Mouse (Mus musculus) neural tube, embryonic 14.5 days (tissue): ENCODE data around the gene Zfyve19. TPM values are rescaled to one million over a fixed set of nuclear protein-coding genes. Genes with fewer than 3 reads are reported as not detected.
A peak's percentile ranks its signal among the peaks of the same experiment; 100 is the strongest.

Source experiments
- ATAC-seq: fragments of 200-750 bp; cut with Nextera tagmentation; 2 replicates; pipeline ENCODE4 v1.8.0; 2017; ENCODE audit warnings: low read depth, mild to moderate bottlenecking, moderate TSS enrichment, moderate library complexity
- H3K27ac ChIP-seq: fragments of 300-500 bp; sonication (generic); 2 replicates; pipeline ENCODE4 v1.5.1; 2014; ENCODE audit warnings: low read depth, mild to moderate bottlenecking, control low read depth, low read length, moderate library complexity, mixed read lengths
- H3K27me3 ChIP-seq: fragments of 300-500 bp; sonication (generic); 2 replicates; pipeline ENCODE4 v1.6.1; 2014; ENCODE audit warnings: low read length; ENCODE audit not compliant: control insufficient read depth, insufficient read depth
- H3K36me3 ChIP-seq: fragments of 300-500 bp; sonication (generic); 2 replicates; pipeline ENCODE4 v1.6.1; 2014; ENCODE audit warnings: low read length, mixed read lengths; ENCODE audit not compliant: control insufficient read depth, insufficient read depth
- H3K4me1 ChIP-seq: fragments of 300-500 bp; sonication (generic); 2 replicates; pipeline ENCODE4 v1.6.1; 2014; ENCODE audit warnings: low read length; ENCODE audit not compliant: control insufficient read depth, insufficient read depth
- H3K4me2 ChIP-seq: fragments of 300-500 bp; sonication (generic); 2 replicates; pipeline ENCODE4 v1.6.1; 2014; ENCODE audit warnings: mild to moderate bottlenecking, low read depth, low read length, control low read depth
- H3K4me3 ChIP-seq: fragments of 300-500 bp; sonication (generic); 2 replicates; pipeline ENCODE4 v1.5.1; 2014; ENCODE audit warnings: low read depth, low read length, control low read depth, mixed read lengths
- H3K9ac ChIP-seq: fragments of 300-500 bp; sonication (generic); replicated peaks from 2 replicates; pipeline ENCODE4 v1.6.1; 2014; ENCODE audit warnings: low read depth, mild to moderate bottlenecking, control low read depth, low read length, mixed read lengths
- H3K9me3 ChIP-seq: fragments of 300-500 bp; sonication (generic); 2 replicates; pipeline ENCODE4 v1.6.1; 2016; ENCODE audit warnings: low read length; ENCODE audit not compliant: control insufficient read depth
- WGBS: fragments of 180-500 bp; shearing (Covaris S2); extraction: QIAGEN DNeasy Blood & Tissue Kit; methylation state at CpG from one replicate; pipeline ENCODE4 v1.1.7; 2014; 5-methylcytosine and 5-hydroxymethylcytosine counted together
- polyA plus RNA-seq: library from polyadenylated mRNA; unstranded; fragments of >200 nt; fragmentation: Nextera tagmentation; extraction: Ambion mirVana; gene quantifications from 2 replicates; pipeline ENCODE4 v1.2.1, GENCODE M21; 2014

Zfyve19 gene
- polyA plus RNA-seq, 1 experiment from 2014 or later, result 62.4 TPM

DNA sequence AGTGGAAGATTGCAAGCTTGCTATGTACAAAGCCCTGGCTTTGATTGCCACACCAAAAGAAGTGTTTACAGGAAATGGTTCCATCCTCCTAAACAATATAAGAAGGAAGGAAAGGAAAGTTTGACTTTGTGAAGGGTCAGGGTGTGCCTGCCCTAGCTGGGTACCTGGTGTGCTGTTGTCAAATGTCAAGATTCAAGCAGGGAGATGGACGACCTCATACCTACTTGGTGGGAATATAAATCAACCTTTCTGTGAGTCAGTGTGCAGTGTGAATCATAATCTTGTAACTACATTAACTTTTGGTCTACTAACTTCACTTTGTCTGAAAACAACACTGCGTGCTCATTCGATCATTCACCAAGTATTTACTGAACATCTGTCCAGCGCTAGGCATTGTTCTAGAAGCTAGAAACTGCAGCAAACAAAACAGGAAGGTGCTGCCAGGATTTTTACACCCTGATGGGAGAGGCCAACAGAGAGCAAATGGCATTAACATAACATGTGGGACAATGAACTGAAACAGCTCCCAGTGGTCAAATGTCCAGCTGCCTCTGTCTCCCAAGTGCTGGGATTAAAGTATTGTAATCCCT is 4.5 kb upstream of the Zfyve19 start:
- no peaks in the 10 kb centered on the region for H3K9me3 ChIP-seq
- H3K27ac ChIP-seq, result no peak overlapping the region
- H3K9ac ChIP-seq, result no peak overlapping the region
- H3K4me3 ChIP-seq, result no peak overlapping the region
- no peak for ATAC-seq
- H3K4me2 ChIP-seq, result no peak overlapping the region
- no peaks in the 10 kb centered on the region for H3K27me3 ChIP-seq
- no peaks in the 10 kb centered on the region for H3K4me1 ChIP-seq
- no peaks in the 10 kb centered on the region for H3K36me3 ChIP-seq
- WGBS, result 79% methylated on average over 4 of the region's 4 CpGs

DNA sequence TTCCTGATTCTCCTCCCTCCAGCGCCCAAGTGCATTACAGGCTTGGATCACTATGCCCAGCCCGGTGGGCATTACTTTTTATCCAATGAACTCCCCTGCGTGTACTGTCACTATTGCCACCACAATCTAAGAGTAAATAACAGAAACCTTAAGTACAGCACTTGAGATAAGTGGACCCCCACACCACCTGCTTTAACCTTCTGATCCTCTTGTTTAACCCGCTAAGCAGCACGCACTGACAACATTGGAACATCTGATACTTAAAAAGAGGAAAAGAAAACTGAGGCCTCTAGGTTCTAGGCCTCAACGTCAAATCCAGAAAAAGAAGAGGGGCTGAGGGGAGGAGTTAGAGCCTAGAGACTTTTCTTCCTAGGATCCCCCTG is 465 bp upstream of the Zfyve19 start:
- peaks cover 9% of the 10 kb centered on the region for H3K4me1 ChIP-seq
- no peak; the same call in 1 of the 2 replicates for ATAC-seq
- 23% methylated on average over 6 of the region's 6 CpGs for WGBS
- H3K27ac ChIP-seq, result peak overlapping the region; percentile 65
- H3K36me3 ChIP-seq, result peaks cover 13% of the 10 kb centered on the region; the same call in 1 of the 2 replicates
- no peaks in the 10 kb centered on the region for H3K9me3 ChIP-seq
- no peaks in the 10 kb centered on the region for H3K27me3 ChIP-seq
- H3K9ac ChIP-seq, result peak overlapping the region; percentile 62
- peak overlapping the region; percentile 65 for H3K4me3 ChIP-seq
- peak overlapping the region; percentile 62 for H3K4me2 ChIP-seq

DNA sequence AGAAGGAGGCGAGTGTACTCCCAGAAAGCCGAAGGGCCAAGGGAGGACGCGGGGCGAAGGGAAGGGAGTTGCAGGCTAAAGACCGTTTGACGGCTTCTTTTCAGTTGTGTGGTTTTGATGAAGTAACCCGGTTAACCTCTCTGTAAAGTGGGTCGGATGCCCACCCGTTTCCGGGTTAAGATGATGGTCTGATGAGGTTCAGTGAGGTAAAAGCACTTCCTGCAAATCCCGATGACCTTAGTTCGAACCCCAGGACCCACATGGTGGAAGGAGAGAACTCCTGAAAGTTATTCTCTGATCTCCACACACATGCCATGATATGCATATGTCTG is 725 bp downstream of the Zfyve19 start:
- WGBS, result 3% methylated on average over 13 of the region's 13 CpGs
- peak overlapping the region; percentile 72 for H3K9ac ChIP-seq
- H3K4me1 ChIP-seq, result peaks cover 9% of the 10 kb centered on the region
- H3K9me3 ChIP-seq, result no peaks in the 10 kb centered on the region
- H3K27ac ChIP-seq, result peak overlapping the region; percentile 65; the same call in 1 of the 2 replicates
- H3K27me3 ChIP-seq, result no peaks in the 10 kb centered on the region
- peak overlapping the region; percentile 65 for H3K4me3 ChIP-seq
- peaks cover 13% of the 10 kb centered on the region; the same call in 1 of the 2 replicates for H3K36me3 ChIP-seq
- H3K4me2 ChIP-seq, result peak overlapping the region; percentile 62
- 0 out of 2 replicates have a peak, but pooled peaks have one; percentile 13 for ATAC-seq

DNA sequence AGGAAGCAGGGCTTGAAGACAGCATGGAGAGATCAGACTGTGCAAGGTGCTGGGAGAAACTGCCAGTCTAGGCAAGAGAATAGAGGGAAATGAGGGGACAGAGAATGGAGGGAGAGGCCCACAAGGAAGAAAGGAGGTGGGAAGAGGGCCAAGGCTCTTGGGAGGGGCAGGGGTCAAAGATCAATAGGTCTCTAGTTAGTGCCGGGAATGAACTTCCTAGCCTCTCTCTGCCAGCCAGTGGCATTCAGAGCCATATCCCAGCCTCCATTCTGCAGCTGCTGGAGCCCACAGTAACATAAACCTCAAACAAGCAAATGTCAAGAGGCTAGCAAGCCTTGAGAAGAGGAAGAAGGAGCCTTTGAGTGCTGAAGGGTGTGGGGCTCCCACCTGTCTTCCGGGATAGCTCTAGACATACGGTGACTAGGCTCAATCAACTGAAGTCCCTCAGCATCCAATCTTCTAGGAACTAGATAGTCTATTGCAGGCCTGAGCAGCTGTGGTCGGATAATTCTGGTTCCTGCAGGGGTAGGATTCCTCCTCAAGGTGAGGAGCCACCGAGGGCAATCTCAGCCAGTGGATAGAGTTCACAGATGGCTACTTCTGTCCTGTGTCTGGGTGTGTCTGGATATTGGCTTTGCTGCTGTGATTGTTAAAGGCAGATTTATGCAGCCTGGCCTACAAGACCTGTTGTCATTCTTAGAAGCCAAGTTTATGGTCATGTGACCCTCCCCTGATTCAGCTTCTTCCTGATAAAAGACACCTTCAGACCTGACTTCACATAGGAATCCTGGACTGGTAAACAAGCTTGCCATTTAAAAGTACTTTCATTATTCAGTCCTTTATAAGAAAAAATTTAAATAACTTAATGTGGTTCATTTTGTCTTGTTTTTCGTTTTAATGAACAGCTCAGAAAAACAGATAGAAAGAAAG is 21.6 kb downstream of the Zfyve19 start, which contains the start of gene Ppp1r14d:
Ppp1r14d (minus strand) TSS at position 132 of the 930 bp plus-strand sequence.
- Histone ChIP-seq H3K9ac (no peak within 1 kb of the TSS), H3K4me2 (no peak within 1 kb of the TSS), H3K4me1 (no peaks in the 10 kb centered on the region), H3K27ac (no peak within 1 kb of the TSS), H3K4me3 (no peak within 1 kb of the TSS), H3K9me3 (no peaks in the 10 kb centered on the region), H3K27me3 (peaks cover 2% of the 10 kb centered on the region; the same call in 1 of the 2 replicates), H3K36me3 (no peaks in the 10 kb centered on the region)
- 74% methylated on average over 6 of the region's 6 CpGs for WGBS
- ATAC-seq, result no peak

DNA sequence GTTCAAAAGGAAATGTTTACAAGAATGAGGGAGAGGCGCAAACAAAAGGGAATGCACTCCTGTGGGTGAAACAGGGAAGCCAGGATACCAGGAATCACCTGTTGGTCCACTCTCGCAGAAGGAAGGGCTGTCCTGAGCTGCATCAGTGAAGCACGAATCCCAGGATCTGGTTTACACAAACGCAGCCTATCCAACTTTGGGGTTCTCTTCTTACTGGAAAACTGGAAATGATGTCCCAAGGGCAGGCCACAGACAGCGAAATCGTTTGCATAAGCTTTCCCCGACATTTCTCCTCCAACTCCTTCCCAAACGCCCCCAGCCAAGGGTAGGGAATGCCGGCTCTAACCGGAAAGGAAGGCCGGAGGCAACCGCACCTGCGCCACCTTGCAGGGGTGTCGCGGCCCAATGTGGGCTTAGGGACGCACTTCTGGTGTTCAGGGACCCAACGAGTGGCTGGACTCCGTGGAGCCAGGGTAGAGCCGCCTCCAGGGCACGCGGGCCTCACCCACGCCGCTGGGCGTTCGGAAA is 28.3 kb downstream of the Zfyve19 start:
- WGBS, result 5% methylated on average over 25 of the region's 25 CpGs
- Histone ChIP-seq H3K9ac (no peak overlapping the region), H3K27me3 (peaks cover 45% of the 10 kb centered on the region)

DNA sequence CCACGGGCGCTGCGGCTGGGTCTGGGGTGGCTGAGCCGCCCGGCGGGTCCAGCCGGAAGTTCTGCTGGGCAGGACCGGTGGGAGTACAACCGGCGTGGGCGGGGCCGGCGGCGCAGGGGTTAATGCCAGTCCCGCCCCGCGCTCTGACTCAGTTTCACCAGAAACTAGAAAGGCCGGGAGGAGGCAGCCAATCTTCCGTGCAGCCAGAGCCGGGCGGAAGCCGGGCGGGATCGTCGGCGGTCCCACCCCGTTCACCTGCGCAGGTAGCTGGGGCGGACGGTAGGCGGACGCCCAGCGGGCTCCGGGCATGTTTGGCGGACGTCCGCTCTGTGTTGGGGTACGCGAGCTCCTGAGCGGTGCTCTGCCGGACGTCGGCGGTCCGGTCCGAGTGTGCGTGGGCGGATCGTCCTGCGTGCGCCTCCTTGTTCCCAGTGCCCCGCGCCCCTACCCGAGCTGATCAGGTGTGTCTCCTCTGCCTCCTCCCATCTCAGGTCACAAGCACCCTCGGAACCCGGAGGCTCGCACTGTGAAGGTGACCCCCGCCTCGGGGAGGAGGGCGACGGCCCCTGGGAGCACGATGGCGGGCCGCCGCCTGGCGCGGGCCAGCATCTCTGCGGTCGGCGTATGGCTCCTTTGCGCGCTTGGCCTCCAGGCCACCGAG is 28.9 kb downstream of the Zfyve19 start, which contains the start of gene Spint1:
Spint1 (plus strand) TSS at position 153 of the 661 bp plus-strand sequence.
- Histone ChIP-seq H3K27ac (no peak within 1 kb of the TSS), H3K4me3 (peak within 1 kb of the TSS; percentile 34), H3K4me2 (peak within 1 kb of the TSS; percentile 54), H3K27me3 (peaks cover 45% of the 10 kb centered on the region), H3K4me1 (0 out of 2 replicates have a peak, but pooled peaks cover 5% of the 10 kb centered on the region), H3K36me3 (no peaks in the 10 kb centered on the region), H3K9ac (no peak within 1 kb of the TSS), H3K9me3 (no peaks in the 10 kb centered on the region)
- under 1% methylated on average over 69 of the region's 73 CpGs for WGBS
- no peak for ATAC-seq

More for the DNA sequence above, 28.3 kb downstream of the Zfyve19 start:
- Histone ChIP-seq H3K4me1 (0 out of 2 replicates have a peak, but pooled peaks cover 5% of the 10 kb centered on the region), H3K36me3 (no peaks in the 10 kb centered on the region), H3K9me3 (no peaks in the 10 kb centered on the region), H3K27ac (no peak overlapping the region), H3K4me3 (peak overlapping the region; percentile 34), H3K4me2 (peak overlapping the region; percentile 54)
- no peak for ATAC-seq

DNA sequence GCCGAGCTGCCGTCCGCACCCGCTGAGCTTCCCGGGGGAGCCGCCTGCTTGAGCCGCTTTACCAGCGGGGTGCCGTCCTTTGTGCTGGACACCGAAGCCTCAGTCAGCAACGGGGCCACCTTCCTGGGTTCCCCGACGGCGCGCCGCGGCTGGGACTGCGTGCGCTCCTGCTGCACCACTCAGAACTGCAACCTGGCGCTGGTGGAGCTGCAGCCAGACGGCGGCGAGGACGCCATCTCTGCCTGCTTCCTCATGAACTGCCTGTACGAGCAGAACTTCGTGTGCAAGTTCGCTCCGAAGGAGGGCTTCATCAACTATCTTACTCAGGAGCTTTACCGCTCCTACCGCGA is 29.4 kb downstream of the Zfyve19 start:
- no peak overlapping the region for H3K9ac ChIP-seq
- H3K27me3 ChIP-seq, result peaks cover 45% of the 10 kb centered on the region

DNA sequence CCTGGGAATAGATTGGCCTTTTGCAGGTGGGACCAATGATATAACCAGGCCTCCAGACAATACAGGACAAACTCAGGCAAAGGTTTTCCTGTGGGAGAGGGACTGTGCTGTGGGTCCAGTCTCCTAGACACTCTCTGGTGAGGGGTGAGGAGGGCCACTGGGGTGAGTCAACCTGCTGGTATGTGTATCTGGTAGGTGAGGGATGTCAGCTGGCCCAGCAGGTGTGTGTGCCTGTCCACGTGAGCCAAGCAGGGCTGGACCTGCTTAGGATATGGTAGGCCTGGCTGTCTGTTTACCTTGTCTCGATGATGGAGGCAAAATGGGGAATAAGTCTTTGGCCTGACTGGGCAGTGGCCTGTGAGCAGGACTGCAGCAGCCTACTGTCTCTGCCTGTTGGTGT is 30.3 kb downstream of the Zfyve19 start:
- H3K9ac ChIP-seq, result no peak overlapping the region
- peaks cover 45% of the 10 kb centered on the region for H3K27me3 ChIP-seq
- 0 out of 2 replicates have a peak, but pooled peaks cover 5% of the 10 kb centered on the region for H3K4me1 ChIP-seq
- no peak overlapping the region for H3K4me2 ChIP-seq
- H3K27ac ChIP-seq, result no peak overlapping the region
- ATAC-seq, result no peak
- no peaks in the 10 kb centered on the region for H3K9me3 ChIP-seq
- 75% methylated on average over 2 of the region's 2 CpGs for WGBS
- H3K36me3 ChIP-seq, result no peaks in the 10 kb centered on the region
- no peak overlapping the region for H3K4me3 ChIP-seq

More for the DNA sequence above, 29.4 kb downstream of the Zfyve19 start:
- Histone ChIP-seq H3K4me1 (0 out of 2 replicates have a peak, but pooled peaks cover 5% of the 10 kb centered on the region), H3K4me3 (peak overlapping the region; percentile 34), H3K4me2 (peak overlapping the region; percentile 54), H3K36me3 (no peaks in the 10 kb centered on the region), H3K9me3 (no peaks in the 10 kb centered on the region), H3K27ac (no peak overlapping the region)
- WGBS, result 1% methylated on average over 30 of the region's 31 CpGs
- ATAC-seq, result no peak
